Mouse (Mus musculus): ENCODE results near the gene Ptrh2.
"Not testable (repeated sequence)": the region's sequence is repeated elsewhere in the genome, so short reads cannot be mapped to it uniquely, and the experiment has no call there.

Ptrh2 gene

DNA sequence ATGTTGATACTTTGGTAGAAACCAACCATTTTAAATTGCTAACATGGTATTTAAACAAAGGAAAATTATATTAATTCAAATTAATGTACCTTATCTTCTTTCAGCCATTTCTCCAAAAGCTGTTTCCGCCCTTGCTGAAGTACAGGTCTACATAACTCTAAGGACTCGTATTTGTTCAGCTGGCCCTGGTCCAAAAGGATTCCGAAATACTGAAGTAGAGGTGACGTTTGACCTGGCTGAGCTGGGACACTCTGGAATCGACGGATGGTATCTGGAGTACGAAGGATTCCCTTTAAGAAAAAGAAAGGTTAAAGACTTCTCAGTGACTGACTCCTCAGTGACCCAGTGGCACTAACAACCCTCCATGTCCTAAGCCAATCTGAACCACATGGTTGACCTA is 41.2 kb downstream of the Ptrh2 start:
- intact Hi-C loops (cut with DNase I) = no loop called here

GRCm38 (mm10) chr11:86725607-86726006 is 41.8 kb downstream of the Ptrh2 start:
- intact Hi-C loops (cut with DNase I) = no loop called here

DNA sequence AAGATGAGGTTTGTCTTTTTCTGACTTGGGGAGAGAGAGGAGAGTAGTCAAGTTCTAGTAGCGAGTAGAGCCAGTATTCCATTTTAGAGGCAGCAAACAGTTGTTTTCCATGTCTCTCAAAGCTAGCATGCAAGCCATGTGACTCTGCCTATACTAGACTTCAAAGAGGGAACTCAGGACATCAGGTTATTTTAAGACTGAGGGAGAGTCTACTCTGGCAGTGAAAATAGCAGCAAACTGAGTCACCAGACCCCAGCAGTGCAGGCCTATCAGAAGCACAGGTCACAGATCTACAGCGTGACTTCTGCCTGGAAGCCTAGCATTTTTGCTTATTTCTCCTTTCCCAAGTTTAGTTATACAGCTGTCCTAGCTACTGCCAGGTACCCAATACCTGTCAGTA is 47.7 kb downstream of the Ptrh2 start:
- intact Hi-C loops (cut with DNase I) = no loop called here

GRCm38 (mm10) chr11:86734241-86734939 is 50.6 kb downstream of the Ptrh2 start:
- intact Hi-C loops (cut with DNase I) = no loop called here

DNA sequence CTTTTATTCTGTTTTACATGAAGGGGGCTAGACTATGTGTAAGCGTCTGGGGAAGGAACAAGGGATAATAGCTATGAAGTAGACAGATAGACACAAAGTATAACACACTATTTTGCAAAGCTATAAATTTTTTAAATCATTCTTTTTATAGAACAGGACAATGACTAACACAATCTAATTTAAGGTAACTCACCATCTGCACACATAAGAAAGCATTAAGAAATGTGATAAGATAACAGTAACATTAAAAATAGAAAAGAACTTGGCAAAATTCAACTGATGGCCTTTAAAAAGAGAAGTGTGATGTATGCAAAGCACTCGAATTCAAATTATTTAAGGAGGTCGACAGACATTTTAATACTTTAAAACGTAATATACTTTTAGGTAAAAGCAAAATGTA is 51.2 kb downstream of the Ptrh2 start:
- intact Hi-C loops (cut with DNase I) = no loop called here

GRCm38 (mm10) chr11:86737301-86738000 is 53.7 kb downstream of the Ptrh2 start:
- intact Hi-C loops (cut with DNase I) = no loop called here

- intact Hi-C loops (cut with DNase I) = not testable (repeated sequence)
These were observed 54.5 kb downstream of the Ptrh2 start for GRCm38 (mm10) chr11:86738308-86738707.

- intact Hi-C loops (cut with DNase I) = no loop called here
These were observed 55.2 kb downstream of the Ptrh2 start for GRCm38 (mm10) chr11:86738956-86739355.

- intact Hi-C loops (cut with DNase I) = no loop called here
These were observed 55.7 kb downstream of the Ptrh2 start for GRCm38 (mm10) chr11:86739470-86739869.

GRCm38 (mm10) chr11:86741505-86741904 is 57.7 kb downstream of the Ptrh2 start:
- intact Hi-C loops (cut with DNase I) = no loop called here

All from adrenal gland (tissue).